Mouse (Mus musculus) lung, postnatal 36 days (tissue): Measurements from ENCODE around the gene Atf6b.

Experiments
- DNase-seq: peaks from one replicate; pipeline ENCODE4 v3.0.0; 2022; ENCODE audit warnings: mixed read lengths

Atf6b gene

DNA sequence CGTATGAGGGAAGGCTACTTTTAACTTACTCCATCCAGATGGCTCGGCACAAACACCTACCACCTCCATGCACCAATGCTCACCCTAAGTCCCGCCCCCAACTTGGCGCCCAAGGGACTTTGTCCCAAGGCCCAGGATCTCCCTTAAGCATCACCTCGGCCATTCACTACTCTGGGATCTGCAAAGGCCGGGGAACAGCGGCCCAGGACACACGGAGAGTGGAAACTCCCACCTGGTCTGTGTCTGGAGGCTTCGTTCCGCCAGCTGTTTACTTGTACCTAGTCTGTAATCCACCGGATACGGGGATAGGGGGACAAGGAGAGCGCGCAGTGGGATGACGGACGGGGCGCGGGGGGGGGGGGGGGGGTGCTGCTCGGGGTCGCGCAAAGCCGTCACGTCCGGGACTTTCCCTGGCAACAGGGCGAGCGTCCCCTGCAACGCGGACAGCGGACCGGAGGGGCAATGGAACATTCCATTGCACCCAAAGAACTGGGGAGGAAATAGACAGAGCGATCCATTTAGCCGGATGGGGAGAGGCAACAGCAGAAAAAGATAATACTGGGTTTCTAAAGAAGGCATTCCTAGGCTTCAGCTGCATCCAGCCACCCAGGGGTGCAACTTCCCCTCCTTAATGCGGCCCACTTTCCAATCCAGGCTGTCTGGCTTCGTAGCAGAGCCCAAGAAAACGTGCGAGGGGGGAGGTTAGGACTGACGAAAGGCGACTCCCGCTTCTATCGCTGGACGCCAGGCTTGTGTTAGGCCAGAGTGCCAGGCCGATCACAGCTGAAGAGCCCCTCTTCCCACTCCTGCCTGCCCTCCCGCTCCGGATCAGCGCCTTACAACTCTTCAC, 19.6 kb upstream of the Atf6b start:
- DNase-seq, result peak; percentile 89

DNA sequence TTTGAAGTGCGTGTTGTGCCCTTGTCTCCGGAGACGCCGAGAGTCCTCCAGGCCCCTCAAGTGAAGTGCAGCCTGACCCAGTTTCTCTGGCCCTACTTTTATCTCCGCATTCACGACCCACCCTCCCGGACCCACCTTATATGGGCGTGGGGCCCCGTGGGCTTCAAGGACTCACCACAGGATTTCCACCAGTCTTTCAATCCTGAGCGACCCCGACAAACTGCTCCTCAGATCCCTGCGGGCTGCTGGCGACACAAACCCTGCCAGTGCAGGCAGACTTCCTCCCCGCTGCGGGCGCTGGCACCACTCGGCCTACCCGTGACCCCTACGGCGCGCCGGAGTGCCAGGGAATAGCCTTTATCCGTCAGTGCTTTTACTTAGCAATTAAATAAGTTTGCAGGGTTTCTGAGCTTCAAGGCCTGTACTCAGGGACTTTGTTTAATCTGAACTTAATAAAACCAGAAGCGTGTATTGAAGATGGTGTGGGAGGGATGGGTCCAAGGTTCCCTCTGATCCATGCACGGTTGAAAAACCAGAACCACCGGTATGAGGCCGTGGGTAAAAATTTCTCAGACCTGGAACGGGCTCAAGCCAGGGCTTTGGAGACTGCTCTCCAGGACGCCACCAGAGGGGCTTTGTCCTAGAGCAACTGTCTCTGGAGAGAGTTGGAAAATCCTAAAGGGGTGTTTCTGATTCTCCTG, 18.9 kb upstream of the Atf6b start, which contains the start of gene Ppt2:
TSS of gene Ppt2 (minus strand) at position 568 of the 701 bp plus-strand sequence.
- peak; percentile 73 for DNase-seq

DNA sequence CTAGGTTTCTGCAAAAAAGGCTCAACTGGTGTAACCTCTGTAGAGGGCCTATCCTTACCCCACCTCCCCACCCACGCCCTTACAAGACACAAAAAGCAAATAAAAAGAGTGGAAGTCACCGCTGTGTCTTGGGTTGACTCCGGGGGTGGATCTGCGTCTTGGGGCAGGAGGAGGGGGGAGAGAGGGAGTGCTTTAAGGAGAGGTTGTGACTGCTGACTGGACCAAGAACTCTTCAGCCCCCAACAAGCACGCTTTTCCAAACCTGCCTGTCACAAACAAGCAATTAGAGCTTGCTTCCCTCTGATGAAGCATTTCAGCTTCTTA, 18.3 kb upstream of the Atf6b start:
- DNase-seq, result no peak

DNA sequence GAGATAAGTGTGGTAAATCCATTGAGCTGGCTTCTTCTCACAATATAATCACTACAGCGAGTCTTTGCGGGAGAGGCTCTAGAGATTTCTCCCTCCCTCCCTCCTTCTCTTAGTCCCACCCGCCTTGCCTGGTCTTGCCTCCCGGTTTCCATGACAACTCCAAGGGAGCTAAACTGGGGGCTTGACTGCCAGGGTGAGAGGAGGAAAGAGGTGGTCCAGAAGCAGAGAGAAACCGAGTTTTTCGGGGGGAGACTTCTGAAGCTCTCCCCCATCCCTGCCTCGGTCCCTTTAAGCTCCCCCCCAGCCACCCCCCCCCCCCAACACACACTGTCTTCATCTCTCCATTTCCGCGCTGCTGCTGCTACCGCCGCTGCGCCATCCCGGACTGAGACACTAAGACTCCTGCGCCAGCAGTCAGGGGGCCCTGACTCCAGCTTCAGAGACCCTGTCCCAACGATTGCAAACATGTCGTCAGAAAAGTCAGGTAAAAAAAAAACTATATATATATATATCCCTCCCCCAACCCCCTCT, 17.7 kb upstream of the Atf6b start, which contains the start of gene Prrt1:
TSS of gene Prrt1 (plus strand) at position 313 of the 531 bp plus-strand sequence.
- DNase-seq, result no peak

DNA sequence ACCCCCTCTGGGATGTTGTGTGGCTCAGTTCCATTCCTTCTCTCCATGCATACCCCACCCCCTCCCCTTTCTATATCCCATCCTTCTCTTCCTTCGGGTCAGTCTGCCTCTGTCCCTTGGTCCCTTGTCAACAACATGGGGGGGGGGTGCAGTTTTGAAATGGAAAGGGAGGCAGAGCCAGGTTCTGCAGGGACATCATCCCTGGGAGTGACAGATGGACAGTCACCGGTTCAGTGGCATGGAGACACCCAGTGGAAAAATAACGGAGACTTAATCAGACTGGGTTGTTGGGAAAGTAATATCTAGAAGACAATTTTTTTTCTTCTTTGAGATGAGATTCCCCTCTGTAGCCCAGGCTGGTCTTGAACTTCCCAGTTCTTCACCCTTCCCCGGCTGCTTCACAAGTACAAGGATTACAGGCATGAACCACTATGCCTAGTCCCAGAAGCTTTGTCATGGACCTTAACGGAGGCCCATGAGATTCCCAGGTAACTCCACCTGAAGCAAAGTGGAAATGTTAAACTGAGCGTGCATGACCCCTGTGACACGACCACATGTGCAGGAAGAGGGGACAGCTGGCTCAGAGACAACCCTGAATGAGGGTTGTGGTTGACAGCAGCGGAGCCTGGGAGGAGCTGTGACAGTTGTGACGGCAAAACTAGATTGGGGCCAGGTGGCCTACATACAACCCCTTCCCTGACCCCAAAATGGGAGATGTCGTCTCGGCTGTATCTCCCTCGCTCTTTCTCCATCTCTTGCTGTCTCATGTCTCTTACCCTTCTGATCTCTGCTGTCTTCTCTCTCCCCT, 16.9 kb upstream of the Atf6b start:
- DNase-seq, result no peak

DNA sequence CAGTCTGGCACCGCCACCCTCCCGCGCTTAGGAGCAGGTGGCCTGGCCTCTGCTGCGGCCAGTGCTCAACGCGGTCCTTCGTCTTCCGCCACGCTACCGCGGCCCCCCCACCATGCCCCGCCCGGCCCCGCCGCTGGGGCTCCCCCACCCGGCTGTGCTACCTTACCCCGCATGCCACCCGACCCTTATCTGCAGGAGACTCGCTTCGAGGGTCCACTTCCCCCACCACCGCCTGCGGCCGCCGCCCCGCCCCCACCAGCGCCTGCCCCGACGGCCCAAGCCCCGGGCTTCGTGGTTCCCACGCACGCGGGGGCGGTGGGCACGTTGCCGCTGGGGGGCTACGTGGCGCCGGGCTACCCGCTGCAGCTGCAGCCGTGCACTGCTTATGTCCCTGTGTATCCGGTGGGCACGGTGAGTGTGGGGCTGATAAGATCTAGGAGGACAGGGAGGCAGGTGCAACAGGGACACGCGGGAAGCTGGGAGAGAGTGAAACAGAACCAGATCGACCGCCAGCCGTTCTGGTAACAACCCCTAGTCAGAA, 16.1 kb upstream of the Atf6b start:
- no peak for DNase-seq

DNA sequence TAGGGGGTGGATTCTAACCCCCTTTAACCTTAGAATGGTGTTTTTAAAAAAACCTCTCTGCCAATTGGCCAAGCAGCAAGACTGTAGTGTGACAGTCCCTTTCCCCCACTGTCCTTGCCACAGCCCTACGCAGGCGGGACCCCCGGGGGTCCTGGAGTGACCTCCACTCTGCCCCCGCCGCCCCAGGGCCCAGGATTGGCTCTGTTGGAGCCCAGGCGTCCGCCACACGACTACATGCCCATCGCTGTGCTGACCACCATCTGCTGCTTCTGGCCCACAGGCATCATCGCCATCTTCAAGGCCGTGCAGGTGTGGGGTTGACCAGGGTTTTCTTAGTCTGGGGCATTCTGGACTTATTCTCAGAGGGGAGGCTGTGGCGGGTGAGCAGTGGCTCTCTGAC, 15.3 kb upstream of the Atf6b start:
- DNase-seq, result no peak

DNA sequence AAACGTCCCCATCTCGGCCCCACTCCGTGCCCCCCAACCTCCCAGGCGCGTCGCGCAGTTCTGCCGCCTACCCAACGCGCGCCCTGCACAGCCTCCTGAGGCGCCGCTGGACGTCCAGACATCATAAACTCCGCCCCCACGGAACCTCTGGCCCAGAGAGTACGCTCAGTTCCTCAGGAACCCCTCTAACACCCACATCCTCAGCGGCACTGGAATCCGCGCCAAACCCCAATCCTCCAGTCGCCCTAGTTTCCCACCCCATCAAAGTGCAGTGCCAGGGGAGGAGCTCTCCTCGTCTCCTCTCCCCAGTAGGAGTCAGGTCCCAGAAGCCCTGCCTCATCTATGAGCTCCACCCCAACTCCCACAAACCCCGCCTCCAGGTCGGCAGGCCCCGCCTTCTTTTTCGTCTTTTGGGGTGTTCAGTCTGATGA, 14.7 kb upstream of the Atf6b start:
- peak; percentile 88 for DNase-seq

DNA sequence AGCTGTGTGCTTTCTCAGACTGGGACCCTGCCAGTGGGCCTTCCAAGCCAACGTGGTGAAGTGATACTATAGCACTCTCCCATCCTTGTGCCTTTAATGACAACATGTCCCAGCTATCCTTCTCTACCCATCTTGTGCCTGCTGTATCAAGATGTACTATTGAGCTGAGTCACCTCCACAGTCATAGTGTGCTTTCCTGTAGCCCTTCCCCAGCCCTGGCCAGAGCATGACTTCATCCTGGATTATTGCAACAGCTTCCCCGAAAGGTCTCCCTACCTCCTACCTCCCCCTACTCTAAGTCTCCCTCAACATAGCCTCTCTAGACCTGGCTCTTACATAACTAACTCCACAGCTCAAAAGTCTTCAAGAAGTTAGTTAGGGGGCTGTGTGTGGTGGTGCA, 11.3 kb upstream of the Atf6b start:
- DNase-seq, result no peak

DNA sequence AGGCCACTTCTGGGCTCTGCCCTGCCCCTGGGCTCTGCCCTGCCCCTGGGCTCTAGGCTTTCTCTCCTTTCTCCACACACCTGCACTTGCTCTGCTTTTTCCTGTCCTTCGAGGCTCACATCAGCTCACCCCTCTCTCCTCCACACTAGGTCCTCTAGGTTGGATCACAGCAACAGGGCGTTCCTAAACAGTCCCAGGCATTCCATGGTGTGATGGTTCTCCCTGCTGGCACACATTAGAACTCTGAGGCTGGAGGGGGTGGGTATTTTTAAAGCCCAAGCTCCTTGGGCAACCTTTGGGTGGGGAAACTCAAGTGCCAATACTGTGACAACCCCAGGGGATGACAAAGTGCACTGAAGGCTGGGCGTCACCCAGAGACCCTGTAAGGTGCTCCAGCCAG, 9.5 kb upstream of the Atf6b start:
- DNase-seq, result no peak

DNA sequence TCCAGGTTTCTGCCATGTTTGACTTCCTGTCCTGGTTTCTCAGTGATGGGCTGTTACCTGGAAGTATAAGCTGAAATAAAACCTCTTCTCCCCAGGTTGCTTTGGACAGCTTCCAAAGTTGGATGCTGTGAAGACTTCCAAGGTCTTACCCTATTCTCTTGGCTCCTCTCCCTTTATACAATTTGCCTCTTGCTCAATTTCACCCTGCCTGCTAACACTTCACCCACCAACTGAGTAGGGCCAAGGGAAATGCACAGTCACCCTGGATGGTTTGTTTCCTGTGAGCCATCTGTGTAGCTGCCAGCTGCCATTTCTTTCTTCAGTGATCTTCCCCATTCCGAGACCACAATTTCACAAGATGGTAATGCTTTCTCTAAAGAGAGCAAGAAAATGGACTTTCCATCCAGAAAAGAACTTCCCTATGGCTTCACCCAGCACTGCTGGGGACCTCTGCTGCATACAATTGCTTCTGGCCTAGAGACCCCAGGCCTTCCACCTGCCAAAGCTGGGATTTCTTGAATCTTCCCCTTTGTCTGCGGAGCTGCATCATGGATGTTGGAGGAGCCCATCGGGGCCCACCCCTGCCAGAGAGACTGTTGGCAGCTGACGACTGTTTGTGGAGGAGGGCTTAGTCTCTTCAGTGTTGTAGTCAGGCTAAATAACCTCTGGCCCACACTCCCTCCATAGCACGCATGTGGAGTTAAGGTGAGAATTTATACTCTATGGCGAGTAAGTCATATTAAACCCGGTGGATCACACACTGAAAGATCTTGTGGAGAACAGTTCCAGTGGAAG, 7.3 kb upstream of the Atf6b start:
- DNase-seq, result no peak

DNA sequence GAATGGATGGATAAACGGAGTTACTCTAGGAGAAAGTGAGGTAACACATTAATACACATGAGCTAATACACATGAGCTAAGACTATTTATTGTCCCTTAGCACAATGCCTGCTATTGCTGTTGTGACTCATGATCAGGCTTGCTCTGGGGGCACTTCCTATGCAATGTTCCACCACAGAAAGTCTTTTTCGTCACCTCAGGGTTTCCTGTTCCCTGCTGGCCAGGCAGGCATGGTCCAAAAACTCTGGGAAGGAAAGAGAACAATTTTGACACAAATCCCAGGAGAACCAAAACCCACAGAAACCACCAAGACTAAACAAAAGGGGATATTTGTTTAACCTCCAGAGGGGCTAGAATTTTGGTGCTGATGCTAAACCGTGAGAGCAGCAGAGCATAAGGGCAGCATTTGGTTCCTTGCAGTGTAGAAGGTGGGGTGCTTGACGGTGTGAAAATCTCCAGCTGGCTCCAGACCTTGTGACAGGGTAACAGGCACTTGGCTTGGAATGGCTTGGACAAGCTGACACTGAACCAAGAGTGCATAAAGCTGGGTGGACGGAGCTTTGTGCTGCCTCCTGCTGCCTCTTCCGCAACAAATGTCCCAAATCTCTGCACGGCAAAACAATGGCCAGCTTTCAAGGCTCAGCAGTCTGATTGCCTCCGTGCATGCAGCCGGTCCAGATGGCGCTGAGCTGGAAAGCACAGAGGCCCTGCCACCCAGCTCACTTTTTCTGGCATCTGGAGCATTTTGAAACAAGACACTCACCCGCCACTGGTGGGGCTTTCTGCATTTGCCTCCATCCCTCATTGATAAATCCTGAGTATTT, 6.0 kb upstream of the Atf6b start:
- DNase-seq, result no peak

DNA sequence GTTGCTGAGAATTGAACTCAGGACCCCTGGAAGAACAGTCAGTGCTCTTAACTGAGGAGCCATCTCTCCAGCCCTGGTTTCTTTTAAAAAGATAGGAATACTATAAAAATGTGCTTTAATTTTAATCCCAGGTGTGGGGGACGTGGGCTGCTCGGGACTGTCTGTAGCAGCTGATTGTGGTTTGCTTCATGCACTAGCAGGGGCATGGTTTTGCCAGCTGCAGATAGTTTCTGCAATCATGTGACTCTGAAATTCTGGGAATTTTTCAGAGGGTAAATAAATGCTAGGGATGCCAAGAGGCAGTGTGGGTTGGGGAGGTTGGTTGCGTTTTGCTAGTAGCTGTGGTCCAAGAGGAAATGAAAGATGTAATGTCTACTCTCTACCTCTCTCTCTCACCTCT, 5.0 kb upstream of the Atf6b start:
- no peak for DNase-seq

DNA sequence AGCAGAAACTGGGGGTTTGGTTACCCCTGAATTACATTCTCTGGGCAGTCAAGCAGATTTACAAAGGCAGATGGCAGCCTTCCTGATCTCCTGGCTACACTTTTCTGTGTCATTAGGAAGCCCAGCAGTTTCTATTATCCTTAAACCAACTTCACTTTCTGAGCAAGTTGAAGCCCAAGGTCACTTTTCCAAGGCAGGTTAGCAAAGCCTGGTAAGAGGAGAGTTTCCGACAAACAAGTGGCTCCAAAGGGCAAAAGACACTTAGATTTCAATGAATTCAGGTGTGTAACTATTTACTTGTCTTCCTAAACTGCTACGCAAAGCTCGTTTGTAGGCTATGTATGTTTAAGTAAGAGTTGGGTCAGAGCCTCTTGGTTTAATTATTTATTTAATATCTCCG, 3.6 kb upstream of the Atf6b start:
- DNase-seq, result no peak

DNA sequence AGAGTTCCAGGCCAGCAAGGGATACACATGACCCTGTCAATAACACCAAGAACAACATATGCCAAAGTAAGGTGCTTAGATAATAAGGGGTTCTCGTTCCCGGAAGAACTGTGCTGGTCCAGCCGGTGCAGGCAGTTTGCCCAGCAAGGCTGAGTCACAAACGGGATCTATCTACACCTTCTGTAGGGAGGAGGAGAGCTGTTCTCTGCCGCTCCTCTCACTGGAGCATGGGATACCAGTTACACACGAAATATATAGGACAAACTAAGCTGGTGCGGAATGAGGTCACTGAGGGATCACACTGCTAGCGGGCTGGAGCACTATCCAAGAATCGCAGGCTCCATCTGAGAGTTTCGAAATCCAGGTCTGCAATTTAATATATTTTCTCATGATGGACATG, 3.0 kb upstream of the Atf6b start:
- no peak for DNase-seq

DNA sequence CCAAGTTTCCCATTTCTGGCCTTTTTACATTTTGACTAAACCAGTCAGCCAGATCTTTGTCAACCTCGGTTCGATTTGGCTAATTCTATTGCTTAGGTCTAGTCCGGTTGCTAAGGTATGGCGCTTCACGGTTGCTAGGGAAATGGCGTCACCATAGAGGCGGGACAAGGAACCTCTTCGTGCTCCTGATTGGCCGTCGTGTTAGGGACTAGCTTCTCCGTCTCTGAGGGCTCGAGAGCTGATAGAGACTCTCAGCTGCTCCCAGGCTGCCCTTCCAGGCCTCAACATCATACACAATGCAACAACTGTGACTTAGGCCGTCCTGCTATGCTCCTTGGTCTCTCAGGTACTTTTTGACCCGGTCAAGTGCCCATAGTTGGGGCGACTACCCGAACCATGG, 2.3 kb upstream of the Atf6b start, which contains the start of gene Fkbpl:
TSS of gene Fkbpl (plus strand) at position 157 of the 400 bp plus-strand sequence.
- DNase-seq, result peak; percentile 99

DNA sequence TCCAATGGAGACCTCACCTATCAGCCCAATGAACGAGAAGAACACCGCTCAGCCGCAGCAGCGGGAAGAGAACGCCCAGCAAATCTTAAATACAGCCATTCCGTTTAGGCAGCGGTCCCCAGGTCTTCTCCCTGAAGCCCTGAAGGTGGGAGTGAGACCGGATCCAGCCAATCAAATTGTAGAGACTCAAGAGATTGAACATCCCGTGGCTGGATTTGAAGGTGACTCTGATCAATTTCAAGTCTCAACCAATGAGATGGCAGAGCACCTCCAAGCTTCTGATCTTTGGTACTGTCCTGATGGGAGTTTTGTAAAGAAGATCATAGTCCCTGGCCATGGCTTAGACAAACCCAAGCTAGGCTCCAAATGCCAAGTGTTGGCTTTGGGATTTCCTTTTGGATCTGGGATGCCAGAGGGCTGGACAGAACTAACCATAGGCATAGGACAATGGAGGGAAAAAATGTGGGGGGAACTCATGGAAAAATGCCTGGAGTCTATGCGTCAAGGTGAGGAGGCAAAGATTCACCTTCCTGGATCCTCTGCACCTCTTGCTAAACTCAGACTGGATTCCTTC, 1.6 kb upstream of the Atf6b start:
- DNase-seq, result no peak

DNA sequence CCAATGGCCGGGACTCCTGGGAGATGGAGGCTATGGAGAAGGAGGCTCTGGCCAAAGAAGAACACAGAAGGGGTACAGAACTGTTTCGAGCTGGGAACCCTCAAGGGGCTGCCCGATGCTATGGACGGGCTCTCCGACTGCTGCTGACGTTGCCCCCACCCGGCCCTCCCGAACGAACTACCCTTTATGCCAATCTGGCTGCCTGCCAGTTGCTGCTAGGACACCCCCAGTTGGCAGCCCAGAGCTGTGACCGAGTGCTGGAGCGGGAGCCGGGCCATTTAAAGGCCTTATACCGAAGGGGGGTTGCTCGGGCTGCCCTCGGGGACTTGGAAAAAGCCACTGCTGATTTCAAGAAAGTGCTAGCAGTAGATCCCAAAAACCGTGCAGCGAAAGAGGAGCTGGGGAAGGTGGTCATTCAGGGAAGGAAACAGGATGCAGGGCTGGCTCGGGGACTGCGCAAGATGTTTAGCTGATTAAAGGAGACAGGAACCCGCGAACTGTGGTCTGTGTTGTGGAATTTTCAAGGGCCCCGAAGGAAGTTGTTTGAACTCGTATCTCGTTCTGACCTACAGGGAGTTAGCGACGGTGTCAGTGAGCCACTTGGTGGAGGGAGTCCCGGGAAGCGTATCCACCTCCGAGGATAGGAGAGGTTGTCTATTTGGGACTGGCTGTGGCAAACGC, 975 bp upstream of the Atf6b start:
- no peak for DNase-seq

DNA sequence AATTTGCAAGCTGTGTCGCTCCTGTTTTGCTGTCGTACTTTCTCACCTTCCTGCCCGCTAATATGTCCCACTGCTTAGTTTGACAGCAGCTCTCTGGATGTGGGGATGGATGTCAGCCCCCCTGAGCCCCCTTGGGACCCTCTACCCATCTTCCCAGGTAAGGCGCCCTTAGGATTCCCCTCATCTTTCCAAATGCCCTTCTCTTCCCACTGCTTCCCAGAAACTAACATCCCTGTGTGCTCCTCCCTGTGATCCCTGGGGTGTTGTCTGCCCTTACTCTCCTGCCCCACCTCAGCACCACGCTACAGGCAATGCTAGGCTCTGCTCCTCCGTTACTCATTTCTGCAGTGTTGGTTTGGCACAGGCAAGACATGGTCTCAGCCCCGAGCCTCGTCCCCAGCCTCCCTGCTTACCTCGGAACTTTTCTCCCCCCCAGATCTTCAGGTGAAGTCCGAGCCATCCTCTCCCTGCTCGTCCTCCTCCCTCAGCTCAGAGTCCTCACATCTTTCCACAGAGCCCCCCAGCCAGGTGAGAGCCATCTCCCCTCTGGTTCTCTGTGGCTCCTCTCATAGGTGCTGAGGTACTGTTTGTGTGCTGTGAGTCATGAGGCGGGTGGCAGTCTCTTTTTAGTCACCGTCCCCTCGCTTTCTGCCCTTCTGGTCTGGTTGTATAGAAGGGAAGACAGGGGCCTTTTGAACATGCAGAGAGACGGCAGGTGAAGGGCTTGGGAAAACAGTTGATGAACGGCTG, 1.4 kb downstream of the Atf6b start:
- no peak for DNase-seq
